Mouse (Mus musculus) midbrain, postnatal 0 days (tissue): Measurements from ENCODE around the gene Rbm20. TPM values are rescaled to one million over a fixed set of nuclear protein-coding genes. Genes with fewer than 3 reads are reported as not detected.
A peak's percentile ranks its signal among the peaks of the same experiment; 100 is the strongest.

ENCODE experiments used
- ATAC-seq: fragments of 200-750 bp; cut with Nextera tagmentation; 2 replicates; pipeline ENCODE4 v1.8.0; 2017; ENCODE audit warnings: moderate number of reproducible peaks, mild to moderate bottlenecking, moderate TSS enrichment, moderate library complexity; ENCODE audit not compliant: low FRiP score
- DNase-seq: peaks from one replicate; pipeline ENCODE4 v3.0.0-alpha.2; 2015; ENCODE audit warnings: low spot score
- H3K27ac ChIP-seq: fragments of 300-500 bp; sonication (generic); 2 replicates; pipeline ENCODE4 v1.5.1; 2014; ENCODE audit warnings: low read depth, mild to moderate bottlenecking, low read length, mixed read lengths
- H3K27me3 ChIP-seq: fragments of 300-500 bp; sonication (generic); 2 replicates; pipeline ENCODE4 v1.6.1; 2014; ENCODE audit warnings: low read length, control low read depth, mixed read lengths; ENCODE audit not compliant: insufficient read depth
- H3K36me3 ChIP-seq: fragments of 300-500 bp; sonication (generic); 2 replicates; pipeline ENCODE4 v1.6.1; 2014; ENCODE audit warnings: low read length, control low read depth, mixed read lengths; ENCODE audit not compliant: insufficient read depth
- H3K4me1 ChIP-seq: fragments of 300-500 bp; sonication (generic); 2 replicates; pipeline ENCODE4 v1.6.1; 2014; ENCODE audit warnings: mild to moderate bottlenecking, control low read depth, antibody characterized with exemption, low read length, mixed read lengths; ENCODE audit not compliant: insufficient read depth
- H3K4me2 ChIP-seq: fragments of 300-500 bp; sonication (generic); 2 replicates; pipeline ENCODE4 v1.6.1; 2014; ENCODE audit warnings: low read depth, mild to moderate bottlenecking, low read length, mixed read lengths; ENCODE audit not compliant: poor library complexity, severe bottlenecking
- H3K4me3 ChIP-seq: fragments of 300-500 bp; sonication (generic); 2 replicates; pipeline ENCODE4 v1.5.1; 2014; ENCODE audit warnings: low read depth, mild to moderate bottlenecking, low read length, moderate library complexity
- H3K9ac ChIP-seq: fragments of 300-500 bp; sonication (generic); replicated peaks from 2 replicates; pipeline ENCODE4 v1.6.1; 2014; ENCODE audit warnings: mild to moderate bottlenecking, low read length, moderate library complexity, mixed read lengths; ENCODE audit not compliant: poor library complexity, severe bottlenecking
- H3K9me3 ChIP-seq: fragments of 300-500 bp; sonication (generic); 2 replicates; pipeline ENCODE4 v1.6.1; 2016; ENCODE audit warnings: low read length, control low read depth
- CTCF ChIP-seq: IDR thresholded peaks from 2 replicates; pipeline ENCODE4 v1.5.1; 2016; ENCODE audit warnings: antibody characterized with exemption, mild to moderate bottlenecking
- WGBS: fragments of 180-500 bp; shearing (Covaris S2); extraction: QIAGEN DNeasy Blood & Tissue Kit; methylation state at CpG from one replicate; pipeline ENCODE4 v1.1.7; 2014; 5-methylcytosine and 5-hydroxymethylcytosine counted together
- polyA plus RNA-seq: library from polyadenylated mRNA; unstranded; fragments of >200 nt; fragmentation: Nextera tagmentation; extraction: Ambion mirVana; gene quantifications from 2 replicates; pipeline ENCODE4 v1.2.1, GENCODE M21; 2015
- total RNA-seq: library from RNA; depleted of rRNA; stranded (reverse); fragments of >200 nt; gene quantifications from 2 replicates; pipeline ENCODE4 v1.2.3, GENCODE M21; 2014

The Rbm20 gene
- total and polyA plus RNA-seq, 2 experiments from 2014 or later, result 0.75 to 2.0 TPM

- ATAC-seq (no peak), DNase-seq (no peak)
- Histone ChIP-seq H3K4me2 (no peak overlapping the region), H3K36me3 (no peaks in the 10 kb centered on the region), H3K27me3 (peaks cover 6% of the 10 kb centered on the region), H3K27ac (no peak overlapping the region), H3K9ac (no peak overlapping the region), H3K4me1 (no peaks in the 10 kb centered on the region), H3K4me3 (no peak overlapping the region), H3K9me3 (no peaks in the 10 kb centered on the region)
- 88% methylated on average over 7 of the region's 7 CpGs for WGBS
- TF ChIP-seq CTCF, result no peak
These were observed 8.3 kb upstream of the Rbm20 start for GRCm38 (mm10) chr19:53668821-53669220.

GRCm38 (mm10) chr19:53670625-53671141 lies 6.4 kb upstream of the Rbm20 start:
- Histone ChIP-seq H3K4me2 (no peak overlapping the region), H3K27me3 (peaks cover 18% of the 10 kb centered on the region), H3K9ac (0 out of 2 replicates have a peak overlapping the region, but pooled peaks have one; percentile 13), H3K27ac (no peak overlapping the region), H3K4me1 (no peaks in the 10 kb centered on the region), H3K36me3 (no peaks in the 10 kb centered on the region), H3K9me3 (no peaks in the 10 kb centered on the region), H3K4me3 (no peak overlapping the region)
- no peak for TF ChIP-seq CTCF
- WGBS, result 19% methylated on average over 12 of the region's 12 CpGs
- DNase-seq (no peak), ATAC-seq (0 out of 2 replicates have a peak, but pooled peaks have one; percentile 16)

GRCm38 (mm10) chr19:53671432-53671831 lies 5.7 kb upstream of the Rbm20 start:
- Histone ChIP-seq H3K9ac (no peak overlapping the region), H3K4me1 (no peaks in the 10 kb centered on the region), H3K9me3 (no peaks in the 10 kb centered on the region), H3K4me2 (no peak overlapping the region), H3K27me3 (peaks cover 25% of the 10 kb centered on the region), H3K4me3 (no peak overlapping the region), H3K36me3 (no peaks in the 10 kb centered on the region), H3K27ac (no peak overlapping the region)
- DNase-seq (no peak), ATAC-seq (no peak)
- WGBS, result 50% methylated on average over 3 of the region's 3 CpGs
- no peak for TF ChIP-seq CTCF

GRCm38 (mm10) chr19:53674131-53674925 lies 2.8 kb upstream of the Rbm20 start:
- H3K27ac ChIP-seq, result no peak overlapping the region
- ATAC-seq (no peak), DNase-seq (no peak)
- H3K4me3 ChIP-seq, result no peak overlapping the region
- no peak overlapping the region for H3K4me2 ChIP-seq
- H3K27me3 ChIP-seq, result peaks cover 38% of the 10 kb centered on the region
- no peaks in the 10 kb centered on the region for H3K36me3 ChIP-seq
- H3K4me1 ChIP-seq, result no peaks in the 10 kb centered on the region
- H3K9me3 ChIP-seq, result no peaks in the 10 kb centered on the region
- H3K9ac ChIP-seq, result no peak overlapping the region
- 50% methylated on average over 9 of the region's 9 CpGs for WGBS
- TF ChIP-seq CTCF, result no peak

GRCm38 (mm10) chr19:53676228-53676627 lies 878 bp upstream of the Rbm20 start:
- no peaks in the 10 kb centered on the region for H3K36me3 ChIP-seq
- H3K4me2 ChIP-seq, result peak overlapping the region; percentile 100
- H3K9me3 ChIP-seq, result no peaks in the 10 kb centered on the region
- peaks cover 38% of the 10 kb centered on the region for H3K27me3 ChIP-seq
- peak overlapping the region; percentile 61 for H3K4me3 ChIP-seq
- DNase-seq (no peak), ATAC-seq (no peak)
- no peak overlapping the region for H3K27ac ChIP-seq
- H3K9ac ChIP-seq, result no peak overlapping the region; the same call in 1 of the 2 replicates
- no peak for TF ChIP-seq CTCF
- WGBS, result under 1% methylated on average over 26 of the region's 26 CpGs
- H3K4me1 ChIP-seq, result no peaks in the 10 kb centered on the region

- Histone ChIP-seq H3K4me1 (no peaks in the 10 kb centered on the region), H3K36me3 (no peaks in the 10 kb centered on the region), H3K4me3 (no peak overlapping the region), H3K27me3 (peaks cover 28% of the 10 kb centered on the region; the same call in 1 of the 2 replicates), H3K4me2 (no peak overlapping the region), H3K9me3 (no peaks in the 10 kb centered on the region), H3K27ac (no peak overlapping the region), H3K9ac (no peak overlapping the region)
- no peak for ATAC-seq
- TF ChIP-seq CTCF, result no peak
- DNase-seq, result no peak
- 96% methylated on average over 9 of the region's 9 CpGs for WGBS
These were observed 2.1 kb downstream of the Rbm20 start for GRCm38 (mm10) chr19:53679194-53679593.
